Mouse (Mus musculus) liver, adult 2 months (tissue): ENCODE measurements around the gene Cd3eap.

Experiments
- CTCF ChIP-seq: fragments of 200-500 bp; IDR thresholded peaks from 2 replicates; pipeline ENCODE4 v1.5.1; 2011; ENCODE audit warnings: low read depth, low read length, control low read depth
- POLR2A ChIP-seq: fragments of 200-500 bp; IDR thresholded peaks from 2 replicates; pipeline ENCODE4 v1.6.1; 2011; ENCODE audit warnings: low read length, control low read depth; ENCODE audit not compliant: insufficient read depth; ENCODE audit errors: extremely low read depth

GRCm38 (mm10) chr7:19338596-19338995 is 20.7 kb downstream of the Cd3eap start:
- no peak for TF ChIP-seq CTCF
- no peak for TF ChIP-seq POLR2A
